Mouse (Mus musculus) embryonic stem cell, embryonic (primary cell): ENCODE results near the gene Zfp54.
"Not testable (repeated sequence)": the region's sequence is repeated elsewhere in the genome, so short reads cannot be mapped to it uniquely, and the experiment has no call there.

Experiments
- CTCF ChIA-PET, 4 experiments: fragments of 300-600 bp in 2 of 4; fragments of 350-600 bp in 2 of 4; sonication (Branson Sonifier 250); formaldehyde crosslinking; loops; one replicate each; lab custom pipeline; 2022; ENCODE audit warnings: inconsistent platforms in 2 of 4; lab: Charles Lee
- POLR2A ChIA-PET, 4 experiments: fragments of 300-600 bp in 2 of 4; fragments of 350-600 bp in 2 of 4; sonication (Branson Sonifier 250); formaldehyde crosslinking; loops; one replicate each; lab custom pipeline; 2022; ENCODE audit warnings: antibody characterized with exemption in 4 of 4, inconsistent platforms in 1 of 4; lab: Charles Lee

Zfp54 gene

DNA sequence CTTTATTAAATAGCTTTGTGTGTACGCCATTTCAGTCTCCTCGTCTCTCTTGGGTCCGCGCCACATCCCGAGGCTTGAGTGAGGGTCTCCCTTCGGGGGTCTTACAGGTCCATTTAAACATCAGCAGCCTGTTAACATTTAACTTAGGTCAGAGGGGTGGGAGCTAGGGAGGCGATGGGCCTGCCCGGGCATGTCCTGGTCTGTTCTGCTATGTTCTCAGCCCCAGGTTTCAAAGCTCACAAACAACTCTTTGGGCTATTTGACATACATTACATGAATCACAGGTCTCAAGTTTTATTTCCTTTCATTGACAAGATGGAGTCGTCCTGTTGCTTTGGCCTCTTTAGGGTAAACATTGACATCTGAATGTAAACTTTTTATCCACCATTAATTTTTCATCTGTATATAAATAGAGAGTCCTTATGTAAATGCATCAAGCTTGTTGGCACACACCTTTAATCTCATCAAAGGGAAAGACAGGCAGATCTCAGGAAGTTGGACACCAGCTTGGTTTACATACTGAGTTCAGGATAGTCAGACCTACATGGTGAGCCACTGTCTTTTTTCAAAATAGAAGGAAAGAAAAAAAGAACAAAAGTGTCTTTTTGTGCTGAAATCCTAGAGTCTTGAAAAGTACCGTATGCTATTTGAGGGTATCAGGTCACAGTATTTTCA is 55.2 kb downstream of the Zfp54 start:
- POLR2A ChIA-PET, result interaction anchor here in 2 of 4 experiments (0.7 to 1.3 kb wide), 7 partner anchors 10 to 202 kb away, joined by 3 to 7 read pairs (median 4); partner anchors contain the start of genes Zfp51 (in 2 of the 2), Zfp53 (in 2 of the 2) and Zfp948 (in 1 of the 2)

More for the DNA sequence above, 55.2 kb downstream of the Zfp54 start:
- CTCF ChIA-PET, result not testable (repeated sequence)
